Mouse (Mus musculus) brain, embryonic 18.5 days (tissue): ENCODE results near the gene Fry.

Source experiments
- DNase-seq: peaks from one replicate; pipeline ENCODE4 v3.0.0-alpha.2; 2012; ENCODE audit warnings: low read depth, low spot score

The Fry gene

DNA sequence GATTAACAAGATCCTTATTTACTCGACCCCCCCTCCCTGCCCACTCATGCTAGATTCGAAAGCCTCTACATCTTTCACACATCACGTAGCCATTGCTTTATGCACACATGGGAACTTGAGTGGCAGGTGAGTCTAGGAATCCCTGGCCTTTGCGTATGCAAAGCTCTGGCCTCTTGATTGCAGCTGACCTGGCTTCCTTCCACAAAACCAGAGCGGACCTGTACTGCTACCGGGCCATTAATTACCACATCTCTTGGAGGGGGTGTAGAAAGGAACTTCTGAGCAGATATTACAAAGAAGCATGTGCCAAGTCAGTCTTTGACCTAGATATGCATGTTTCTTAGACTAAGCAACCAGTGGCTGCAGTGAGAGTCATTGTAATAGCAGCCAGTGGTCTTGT lies 55.4 kb downstream of the Fry start:
- DNase-seq: no peak

DNA sequence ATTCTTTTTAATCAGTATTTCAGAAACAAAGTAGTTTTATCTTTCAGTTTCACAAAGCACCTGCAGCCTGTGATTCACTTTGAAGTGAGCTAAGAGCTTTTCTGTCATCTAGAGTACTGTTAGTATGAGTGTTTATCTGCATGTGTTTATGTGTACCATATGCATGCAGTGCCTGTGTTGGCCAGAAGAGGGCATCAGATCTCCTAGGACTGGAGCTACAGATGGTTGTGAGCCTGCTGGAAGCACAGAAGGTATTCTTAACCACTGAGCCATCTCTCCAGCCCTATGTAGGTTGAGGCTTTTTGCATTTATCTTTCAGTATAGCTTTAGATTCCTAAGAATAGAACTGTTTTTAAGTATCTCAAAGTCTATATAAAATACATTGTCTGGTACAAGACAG lies 56.5 kb downstream of the Fry start:
- DNase-seq: no peak

DNA sequence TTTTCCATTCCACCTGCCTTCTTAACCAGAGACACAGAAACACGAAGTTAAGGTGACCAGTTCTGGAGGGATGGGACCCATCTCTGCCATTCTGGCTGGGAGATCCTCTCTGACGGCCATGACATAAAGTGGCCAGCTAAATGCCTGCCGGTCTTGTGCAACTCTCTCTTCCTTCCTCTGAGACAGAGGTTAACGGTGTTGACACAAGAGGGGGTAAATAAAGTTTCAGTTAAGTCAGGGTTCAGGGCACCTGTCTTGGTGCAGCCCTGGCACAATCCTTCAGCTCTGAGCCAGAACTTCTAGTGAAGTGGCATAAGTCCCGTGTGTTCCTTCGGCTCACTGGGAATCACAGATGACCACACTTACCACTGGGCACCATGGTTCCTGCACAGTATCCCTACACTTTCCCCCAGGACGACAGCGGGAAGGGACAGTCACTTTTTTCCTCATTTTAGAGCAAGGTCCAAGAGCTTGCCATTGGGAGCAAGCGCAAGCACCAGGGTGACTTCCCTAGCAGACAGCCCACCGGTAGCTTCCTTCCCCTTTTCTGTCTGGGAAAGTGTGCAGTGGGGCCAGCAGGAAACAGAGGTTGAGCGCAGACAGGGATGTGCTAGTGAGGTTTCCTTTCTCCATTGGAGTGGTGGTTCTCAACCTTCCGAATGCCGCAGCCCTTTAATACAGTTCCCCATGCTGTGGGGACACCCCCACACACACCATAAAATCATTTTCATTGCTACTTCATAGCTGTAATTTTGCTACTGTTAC lies 58.0 kb downstream of the Fry start:
- DNase-seq: no peak

DNA sequence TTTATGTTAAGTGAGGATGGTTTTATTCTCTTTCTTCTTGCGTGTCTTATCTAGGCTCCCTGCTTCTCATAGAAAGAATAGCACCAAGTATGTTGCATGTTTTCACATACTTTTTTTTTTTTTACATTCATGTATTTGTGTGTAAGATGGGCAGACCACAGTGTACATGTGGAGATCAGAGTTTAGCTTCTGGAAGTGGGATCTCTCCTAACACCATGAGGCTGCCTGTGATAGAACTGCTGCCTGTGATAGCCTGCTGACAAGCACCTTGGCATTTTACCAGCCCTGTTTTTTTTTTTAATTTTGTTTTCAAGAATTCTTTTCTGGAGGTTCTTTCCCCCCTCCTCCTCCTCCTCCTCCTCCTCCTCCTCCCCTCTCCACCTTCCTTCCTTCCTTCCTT lies 59.3 kb downstream of the Fry start:
- no peak for DNase-seq

DNA sequence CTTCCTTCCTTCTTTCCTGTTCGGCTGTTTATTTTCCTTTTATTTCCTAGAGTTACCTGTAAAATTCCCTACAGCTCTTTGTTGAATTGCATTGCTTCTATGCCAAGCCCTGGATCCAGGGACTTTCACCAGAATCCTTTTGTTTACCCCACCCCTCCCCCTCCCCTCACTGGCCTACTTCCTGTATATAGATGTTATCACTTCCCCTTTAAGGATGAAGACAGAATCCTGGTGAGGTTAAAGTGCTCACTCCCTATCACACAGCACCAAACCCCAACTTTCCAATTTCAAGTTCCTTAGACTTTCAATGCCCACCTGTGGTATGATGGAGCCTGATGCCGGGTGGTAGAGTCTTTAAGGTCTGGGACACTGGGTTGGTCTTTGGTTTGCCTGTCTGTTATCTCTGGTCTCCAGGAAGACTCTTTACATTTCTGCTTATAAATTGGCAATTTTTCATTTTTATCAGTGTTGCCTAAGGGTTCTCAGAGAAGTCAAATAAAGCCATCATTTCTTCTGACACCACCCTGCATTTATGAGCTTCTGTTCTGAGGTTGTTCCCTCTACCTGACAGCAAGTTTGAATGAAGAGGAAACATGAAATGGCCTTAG lies 59.9 kb downstream of the Fry start:
- DNase-seq: no peak

DNA sequence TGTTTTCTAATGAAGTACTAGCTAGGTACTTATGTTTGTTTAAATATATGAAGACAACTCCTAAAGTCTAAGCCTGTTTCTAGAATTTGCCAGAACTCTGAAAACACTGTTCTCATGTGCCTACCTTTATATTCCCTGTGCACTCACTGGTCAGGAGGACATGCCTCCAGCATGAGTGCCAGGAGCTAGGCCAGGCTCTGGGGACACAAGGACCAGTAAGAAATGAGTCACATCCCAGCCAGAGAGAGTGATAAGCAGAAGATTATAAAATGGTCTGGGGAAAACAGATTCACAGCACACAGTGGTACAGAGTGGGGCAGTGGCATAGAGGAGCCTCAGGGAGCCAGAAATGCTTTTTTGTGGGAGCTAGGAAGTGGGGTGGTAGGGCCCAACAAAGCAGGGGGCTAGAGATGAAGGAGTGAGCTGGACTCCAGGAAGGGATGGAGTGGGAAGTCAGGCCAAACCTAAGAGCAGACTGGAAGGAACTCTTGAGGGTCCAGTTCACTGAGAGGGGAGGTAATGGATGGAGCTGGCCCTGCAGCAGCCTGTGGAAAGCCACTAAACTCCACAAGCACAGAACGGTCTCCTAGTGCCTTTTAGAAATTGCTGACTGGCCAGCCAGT lies 62.7 kb downstream of the Fry start:
- no peak for DNase-seq

- DNase-seq: no peak
These were observed 66.5 kb downstream of the Fry start for GRCm38 (mm10) chr5:150184959-150185358.

DNA sequence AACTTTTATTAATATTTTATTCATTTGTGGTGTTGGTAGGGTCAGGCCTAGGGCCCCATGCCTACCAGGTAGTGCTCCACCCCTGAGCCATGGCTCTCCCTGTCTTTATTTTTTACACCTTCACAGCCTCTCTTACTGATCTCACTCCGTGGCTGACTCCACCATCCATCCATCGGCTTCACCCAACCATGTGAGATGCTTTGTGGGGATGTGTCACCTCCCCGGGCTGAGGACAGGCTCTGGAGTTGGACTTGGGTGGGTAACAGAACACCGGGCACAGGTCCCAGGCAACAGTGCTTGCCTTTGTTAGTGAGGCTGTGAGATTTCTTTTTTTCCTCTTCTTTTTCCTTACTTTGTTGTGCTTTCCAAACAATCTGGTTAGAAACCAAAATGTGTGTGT lies 67.7 kb downstream of the Fry start:
- no peak for DNase-seq

DNA sequence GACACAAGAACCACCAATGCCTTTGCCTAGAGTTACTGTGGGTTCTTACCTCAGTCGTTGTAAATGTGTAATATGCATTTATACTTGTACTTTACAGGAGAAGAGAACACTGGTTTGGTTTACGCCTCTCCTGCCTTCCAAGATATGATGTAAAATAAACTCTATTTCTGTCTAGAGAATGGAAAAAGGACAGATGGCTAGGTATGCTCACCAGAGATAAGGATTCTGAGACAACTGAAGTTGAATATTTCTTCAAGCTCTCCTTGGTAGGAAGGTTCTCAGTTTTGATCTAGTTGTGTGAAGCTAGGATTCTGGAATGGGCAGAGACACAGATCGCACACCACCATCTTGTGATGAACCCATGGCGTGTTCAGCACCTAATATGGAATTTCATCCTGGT lies 68.2 kb downstream of the Fry start:
- no peak for DNase-seq

GRCm38 (mm10) chr5:150188031-150188430 lies 69.6 kb downstream of the Fry start:
- DNase-seq: no peak

- DNase-seq: no peak
These were observed 72.3 kb downstream of the Fry start for GRCm38 (mm10) chr5:150190454-150191358.

GRCm38 (mm10) chr5:150195514-150196210 lies 77.2 kb downstream of the Fry start:
- no peak for DNase-seq

GRCm38 (mm10) chr5:150196211-150196585 lies 77.8 kb downstream of the Fry start:
- no peak for DNase-seq

DNA sequence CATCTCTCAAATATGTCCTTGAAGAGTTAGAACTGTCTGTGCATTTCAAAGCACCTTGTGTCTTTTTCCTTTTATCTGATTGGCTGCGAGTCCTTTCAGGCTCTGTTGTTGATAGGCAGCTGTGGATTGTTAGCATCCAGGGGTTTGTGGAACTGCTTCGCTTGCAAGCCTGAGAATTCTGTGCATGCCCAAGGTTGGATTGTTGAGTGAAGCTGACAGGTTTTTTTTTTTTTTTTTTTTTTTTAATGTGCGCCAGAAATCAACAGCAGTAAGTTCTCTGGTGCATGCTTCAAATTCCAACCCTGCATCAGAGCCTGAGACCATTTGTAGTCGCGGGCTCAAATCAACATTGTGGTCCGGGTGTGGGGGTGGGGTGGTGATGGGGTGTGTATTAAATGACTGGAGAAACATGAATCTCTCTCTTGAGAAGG lies 78.5 kb downstream of the Fry start:
- no peak for DNase-seq

- DNase-seq: no peak
These were observed 88.3 kb downstream of the Fry start for GRCm38 (mm10) chr5:150206749-150207148.

DNA sequence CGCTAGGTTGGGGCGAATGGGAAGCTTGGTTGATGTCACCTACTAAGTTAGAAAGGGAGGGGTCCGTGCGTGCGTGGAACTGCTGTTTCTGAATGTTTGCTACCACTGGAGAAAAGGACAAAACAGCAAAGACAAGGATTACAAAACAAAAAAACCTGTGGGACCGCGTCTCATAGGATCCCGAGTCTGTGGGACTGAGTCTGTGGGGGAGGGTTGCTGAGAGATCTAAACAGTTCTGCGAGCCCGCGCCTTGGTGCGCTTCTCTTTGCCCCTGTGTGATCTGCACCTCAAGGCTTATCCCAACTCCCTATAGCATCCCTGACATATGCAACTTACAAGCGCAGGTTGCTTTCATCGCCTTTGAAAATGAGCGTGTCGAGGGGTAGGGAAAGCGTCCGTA lies 89.2 kb downstream of the Fry start:
- no peak for DNase-seq

GRCm38 (mm10) chr5:150208009-150208408 lies 89.6 kb downstream of the Fry start:
- DNase-seq: no peak

GRCm38 (mm10) chr5:150214081-150214480 lies 95.6 kb downstream of the Fry start:
- no peak for DNase-seq

DNA sequence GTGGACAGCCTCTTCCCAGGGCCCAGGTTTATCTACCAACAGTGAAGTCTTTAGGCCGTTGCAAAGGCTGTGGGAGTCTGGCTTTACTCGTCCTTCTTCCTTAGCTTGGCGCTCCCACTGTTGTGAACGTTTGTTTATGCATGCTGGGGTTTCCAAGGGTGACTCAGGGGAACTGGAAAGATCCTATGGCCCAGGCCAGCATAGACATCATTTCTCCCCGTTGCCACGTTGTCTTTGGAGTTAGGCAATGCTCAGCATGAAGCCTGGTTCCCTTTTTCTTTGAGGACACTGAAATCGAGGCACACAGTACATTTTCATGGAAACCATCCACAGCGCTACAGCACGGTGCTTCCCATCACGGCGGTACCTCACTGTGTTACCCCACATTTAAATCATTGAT lies 97.6 kb downstream of the Fry start:
- no peak for DNase-seq

DNA sequence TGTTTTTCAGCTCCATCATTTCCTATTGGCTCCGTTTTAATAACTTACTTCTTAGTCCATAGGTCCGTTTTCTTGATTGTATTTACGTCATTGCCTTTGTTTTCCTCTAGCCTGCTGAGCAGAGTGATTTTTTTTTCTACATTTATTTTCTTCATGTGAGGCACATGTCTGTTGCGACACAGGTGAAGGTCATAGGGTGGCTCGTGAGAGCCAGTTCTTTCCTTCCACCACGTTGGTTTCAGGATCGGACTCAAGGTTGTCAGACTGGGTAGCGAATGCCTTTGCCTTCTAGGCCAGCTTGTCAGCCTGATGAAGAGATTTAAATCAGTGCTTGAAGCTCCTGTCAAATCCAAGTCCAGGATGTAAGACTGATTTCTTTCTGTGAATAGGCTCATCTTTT lies 101.0 kb downstream of the Fry start:
- DNase-seq: no peak

DNA sequence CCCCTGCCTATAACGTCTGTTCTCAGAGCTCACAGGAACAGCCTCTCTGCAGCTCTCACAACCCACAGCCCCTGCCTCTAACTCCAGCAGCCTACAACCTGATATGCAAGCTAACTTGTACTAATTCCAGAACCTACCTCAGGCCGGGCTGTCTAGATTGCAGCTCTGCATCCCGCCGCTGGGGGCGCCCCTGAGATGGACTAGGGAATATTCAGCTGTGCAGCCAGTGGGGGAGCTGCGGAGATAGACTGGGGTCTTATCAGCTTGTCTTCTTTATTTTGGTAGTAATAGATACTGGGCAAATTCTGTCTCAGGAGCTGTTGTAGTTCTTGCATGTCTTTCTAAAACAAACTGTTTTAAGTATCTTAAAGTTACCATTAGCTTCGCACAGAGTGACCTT lies 101.9 kb downstream of the Fry start:
- DNase-seq: no peak
